Mouse (Mus musculus) limb, embryonic 10.5 days (tissue): ENCODE measurements at regions not wholly inside any gene's neighbourhood (a gene's known extent, or its start where the extent isn't known, plus 50 kb on each side); places are given as distances from the start of the nearest gene placed in this dataset.

ENCODE experiments used
- DNase-seq: peaks from one replicate; pipeline ENCODE4 v3.0.0-alpha.2; 2017; ENCODE audit warnings: low spot score
- H3K27ac ChIP-seq: fragments of 300-500 bp; sonication (generic); 2 replicates; pipeline ENCODE4 v1.5.1; 2016; ENCODE audit warnings: mild to moderate bottlenecking
- H3K27me3 ChIP-seq: fragments of 300-500 bp; sonication (generic); 2 replicates; pipeline ENCODE4 v1.6.1; 2016; ENCODE audit warnings: low read depth, mild to moderate bottlenecking; ENCODE audit not compliant: poor library complexity, severe bottlenecking
- H3K36me3 ChIP-seq: fragments of 300-500 bp; sonication (generic); 2 replicates; pipeline ENCODE4 v1.6.1; 2016; ENCODE audit warnings: mild to moderate bottlenecking, moderate library complexity
- H3K4me1 ChIP-seq: fragments of 300-500 bp; sonication (generic); 2 replicates; pipeline ENCODE4 v1.6.1; 2016
- H3K4me3 ChIP-seq: fragments of 300-500 bp; sonication (generic); 2 replicates; pipeline ENCODE4 v1.5.1; 2016; ENCODE audit warnings: mild to moderate bottlenecking, moderate library complexity
- H3K9me3 ChIP-seq: fragments of 300-500 bp; sonication (generic); replicated peaks from 2 replicates; pipeline ENCODE4 v1.6.1; 2016; ENCODE audit warnings: mild to moderate bottlenecking
- WGBS: fragments of 180-500 bp; shearing (Covaris S2); methylation state at CpG from one replicate; pipeline ENCODE4 v1.1.7; 2016; 5-methylcytosine and 5-hydroxymethylcytosine counted together

DNA sequence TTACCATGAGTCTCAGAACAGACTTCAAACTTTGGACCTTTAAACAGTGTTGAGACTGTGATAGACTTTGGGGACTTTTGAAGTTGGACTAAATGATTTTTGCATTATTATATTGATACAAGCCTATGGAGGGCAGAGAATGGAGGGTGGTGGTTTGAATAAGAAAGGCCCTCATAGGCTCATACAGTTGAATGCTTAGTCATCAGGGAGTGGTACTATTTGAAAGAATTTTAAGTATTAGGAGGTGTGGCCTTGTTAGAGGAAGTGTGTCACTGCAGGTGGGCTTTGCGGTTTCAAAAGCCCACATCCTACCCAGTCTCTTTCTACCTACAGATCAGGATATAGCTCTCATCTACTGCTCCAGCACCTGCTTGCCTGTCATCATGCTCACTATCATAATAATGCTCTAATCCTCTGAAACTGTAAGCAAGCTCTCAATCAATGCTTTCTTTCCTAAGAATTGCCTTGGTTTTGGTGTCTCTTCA lies 153.7 kb upstream of the Fstl4 start:
- no peak overlapping the region for H3K27ac ChIP-seq
- H3K9me3 ChIP-seq, result no peaks in the 10 kb centered on the region
- 100% methylated on average over 1 of the region's 1 CpGs for WGBS
- H3K27me3 ChIP-seq, result no peaks in the 10 kb centered on the region
- H3K4me3 ChIP-seq, result no peak overlapping the region
- no peak for DNase-seq
- H3K36me3 ChIP-seq, result no peaks in the 10 kb centered on the region
- no peaks in the 10 kb centered on the region for H3K4me1 ChIP-seq

DNA sequence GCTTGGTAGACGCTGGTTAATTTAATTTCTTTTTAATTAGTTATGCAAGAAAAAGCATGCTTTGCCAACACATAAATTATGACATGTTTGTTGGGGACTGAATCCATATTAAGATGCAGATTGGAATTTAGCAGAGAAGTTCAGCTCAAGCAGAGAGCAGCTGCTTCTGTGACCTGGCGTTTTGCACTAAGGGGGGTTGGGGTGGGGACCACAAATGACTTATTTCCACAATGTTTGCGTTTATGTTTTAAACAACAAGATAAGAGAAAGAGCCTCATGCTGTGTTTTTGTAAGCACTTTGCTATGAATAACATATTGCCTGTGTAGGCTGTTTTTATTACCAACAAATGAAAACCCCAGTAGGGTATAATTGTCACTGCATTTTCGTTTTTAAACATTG lies 148.8 kb upstream of the Fstl4 start:
- H3K36me3 ChIP-seq, result no peaks in the 10 kb centered on the region
- H3K9me3 ChIP-seq, result no peaks in the 10 kb centered on the region
- 80% methylated on average over 4 of the region's 4 CpGs for WGBS
- H3K4me1 ChIP-seq, result no peaks in the 10 kb centered on the region
- no peak overlapping the region for H3K4me3 ChIP-seq
- no peak for DNase-seq
- H3K27me3 ChIP-seq, result peaks cover 10% of the 10 kb centered on the region; the same call in 1 of the 2 replicates
- no peak overlapping the region for H3K27ac ChIP-seq

DNA sequence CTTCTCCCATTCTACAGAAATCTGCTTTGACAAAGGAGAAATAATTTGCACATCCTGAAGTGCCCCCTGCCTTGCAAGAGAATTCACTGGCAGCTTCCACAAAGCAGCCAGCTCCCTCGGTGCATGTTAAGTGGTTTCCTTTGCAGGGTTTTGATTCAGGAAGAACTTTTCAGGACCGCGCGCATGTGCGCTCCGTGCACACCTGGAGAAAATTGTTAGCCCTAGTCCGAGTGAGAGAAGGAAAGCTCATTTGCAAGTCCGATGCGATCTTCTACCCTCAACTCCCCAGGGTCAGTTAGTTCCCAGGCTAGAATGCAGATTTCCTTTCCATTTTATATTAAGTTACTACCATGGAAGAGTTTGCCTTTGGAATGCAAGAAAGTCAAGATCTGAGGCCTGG lies 145.8 kb upstream of the Fstl4 start:
- Histone ChIP-seq H3K4me1 (peaks cover 5% of the 10 kb centered on the region; the same call in 1 of the 2 replicates), H3K27ac (no peak overlapping the region)
- 56% methylated on average over 9 of the region's 9 CpGs for whole genome bisulfite sequencing

DNA sequence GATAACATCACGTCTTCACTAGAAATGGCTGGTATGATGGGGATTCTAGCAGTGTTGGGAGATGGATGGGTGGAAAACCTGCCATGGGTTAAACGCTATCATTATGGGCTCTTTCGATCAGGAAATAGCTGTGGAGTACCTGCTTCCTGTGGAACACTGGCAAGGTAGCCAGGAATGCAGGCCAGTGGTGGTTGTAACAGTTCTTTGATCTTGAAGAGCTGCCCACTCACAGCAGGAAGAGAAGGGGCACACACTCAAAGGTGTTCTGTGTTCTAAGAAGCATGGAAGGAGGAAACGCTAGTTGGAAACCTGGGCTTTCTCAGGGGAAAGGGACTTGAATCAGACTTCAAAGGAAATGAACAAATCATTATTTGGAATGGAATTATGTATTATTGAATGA lies 141.6 kb upstream of the Fstl4 start:
- H3K27me3 ChIP-seq, result peaks cover 10% of the 10 kb centered on the region; the same call in 1 of the 2 replicates
- no peak overlapping the region for H3K4me3 ChIP-seq
- H3K36me3 ChIP-seq, result no peaks in the 10 kb centered on the region
- no peak for DNase-seq
- H3K27ac ChIP-seq, result no peak overlapping the region
- 78% methylated on average over 4 of the region's 4 CpGs for WGBS
- H3K9me3 ChIP-seq, result no peaks in the 10 kb centered on the region
- peaks cover 5% of the 10 kb centered on the region; the same call in 1 of the 2 replicates for H3K4me1 ChIP-seq

More for the DNA sequence above, 145.8 kb upstream of the Fstl4 start:
- H3K27me3 ChIP-seq, result peaks cover 10% of the 10 kb centered on the region; the same call in 1 of the 2 replicates
- no peak overlapping the region for H3K4me3 ChIP-seq
- no peaks in the 10 kb centered on the region for H3K9me3 ChIP-seq
- H3K36me3 ChIP-seq, result no peaks in the 10 kb centered on the region
- no peak for DNase-seq

DNA sequence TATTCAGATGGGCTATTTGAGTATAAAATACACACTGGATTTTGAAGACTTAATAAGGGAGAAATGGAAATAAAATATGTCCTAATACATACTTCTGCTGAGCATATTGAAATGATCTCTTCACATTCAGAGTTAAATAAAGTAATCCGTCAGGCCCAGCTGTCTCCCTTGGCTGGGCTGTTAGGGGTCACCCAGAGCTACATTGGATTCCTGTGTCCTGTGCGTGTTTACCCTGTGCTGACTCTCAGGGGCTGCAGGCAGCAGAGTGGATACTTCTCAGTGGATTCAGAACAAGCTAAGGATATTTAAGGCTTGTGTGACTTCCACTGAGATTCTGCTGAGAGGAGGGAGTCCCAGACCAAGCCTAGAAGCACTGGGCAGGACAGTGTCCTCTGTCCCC lies 135.6 kb upstream of the Fstl4 start:
- peaks cover 6% of the 10 kb centered on the region; the same call in 1 of the 2 replicates for H3K4me1 ChIP-seq
- no peaks in the 10 kb centered on the region for H3K36me3 ChIP-seq
- no peak for DNase-seq
- no peak overlapping the region for H3K4me3 ChIP-seq
- H3K27ac ChIP-seq, result no peak overlapping the region
- WGBS, result 77% methylated on average over 2 of the region's 2 CpGs
- H3K27me3 ChIP-seq, result no peaks in the 10 kb centered on the region
- H3K9me3 ChIP-seq, result no peaks in the 10 kb centered on the region

DNA sequence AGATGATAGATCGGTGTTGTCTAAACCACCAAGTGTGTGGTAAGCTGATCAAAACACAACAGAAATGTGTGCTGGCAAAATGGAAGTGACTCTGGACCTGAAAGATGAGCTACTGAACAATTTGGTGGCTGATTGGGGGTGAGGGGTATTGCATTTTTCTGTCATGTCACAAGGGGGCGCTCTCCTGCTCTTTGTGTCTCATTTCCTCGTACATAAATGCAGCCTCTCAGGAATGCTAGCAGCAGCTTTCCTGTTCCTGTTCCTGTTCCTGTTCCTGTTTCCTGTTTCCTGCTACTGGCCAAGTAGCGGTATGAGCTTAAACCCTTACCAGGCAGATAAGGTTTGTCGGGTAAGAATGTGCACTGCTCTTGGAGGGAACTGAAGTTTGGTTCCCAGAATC lies 134.7 kb upstream of the Fstl4 start:
- no peak overlapping the region for H3K4me3 ChIP-seq
- H3K9me3 ChIP-seq, result no peaks in the 10 kb centered on the region
- no peaks in the 10 kb centered on the region for H3K36me3 ChIP-seq
- peak; percentile 42 for DNase-seq
- H3K27me3 ChIP-seq, result no peaks in the 10 kb centered on the region
- no peak overlapping the region for H3K27ac ChIP-seq
- H3K4me1 ChIP-seq, result peaks cover 6% of the 10 kb centered on the region; the same call in 1 of the 2 replicates
- WGBS, result 62% methylated on average over 5 of the region's 5 CpGs

DNA sequence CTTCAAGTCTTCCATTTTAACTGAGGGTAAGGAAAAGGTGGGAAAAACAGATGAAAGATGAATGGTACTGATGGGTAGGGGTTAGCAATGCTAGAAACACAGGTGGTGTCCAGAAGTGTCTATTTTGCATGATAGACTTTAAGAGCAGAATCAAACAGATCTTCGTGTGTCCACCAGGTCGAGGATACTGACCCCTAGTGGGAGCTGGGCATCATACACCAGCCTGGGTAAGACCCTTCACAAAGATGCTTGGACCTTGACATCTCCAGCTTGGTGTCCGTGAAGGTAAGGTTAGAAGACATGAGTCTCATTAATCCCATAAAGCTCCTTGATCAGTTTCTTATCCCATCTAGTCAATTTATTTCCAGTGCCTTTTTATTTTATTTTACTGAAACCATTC lies 132.9 kb upstream of the Fstl4 start:
- 58% methylated on average over 3 of the region's 3 CpGs for WGBS

DNA sequence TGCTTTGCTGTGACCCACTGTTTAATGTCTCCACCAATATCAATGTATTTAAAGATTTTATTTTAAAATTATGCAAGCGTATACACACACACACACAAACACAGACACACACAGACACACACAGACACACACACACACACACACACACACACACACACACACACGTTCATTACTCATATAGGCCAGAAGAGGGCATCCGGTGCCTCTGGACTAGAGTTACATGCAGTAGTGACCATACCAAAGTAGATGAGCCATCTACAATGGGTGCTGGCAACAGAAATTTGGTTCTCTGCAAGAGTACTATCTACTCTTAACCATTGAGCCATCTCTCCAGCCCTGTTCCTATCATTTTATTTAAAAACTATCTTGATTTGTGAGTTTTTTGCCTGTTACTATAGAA lies 130.2 kb upstream of the Fstl4 start:
- Histone ChIP-seq H3K4me1 (peaks cover 6% of the 10 kb centered on the region; the same call in 1 of the 2 replicates), H3K4me3 (no peak overlapping the region), H3K27me3 (0 out of 2 replicates have a peak, but pooled peaks cover 9% of the 10 kb centered on the region), H3K36me3 (no peaks in the 10 kb centered on the region), H3K27ac (no peak overlapping the region), H3K9me3 (no peaks in the 10 kb centered on the region)
- WGBS, result 73% methylated on average over 3 of the region's 3 CpGs
- no peak for DNase-seq

More for the DNA sequence above, 132.9 kb upstream of the Fstl4 start:
- H3K36me3 ChIP-seq, result no peaks in the 10 kb centered on the region
- H3K4me3 ChIP-seq, result no peak overlapping the region
- DNase-seq, result no peak
- no peaks in the 10 kb centered on the region for H3K9me3 ChIP-seq
- no peak overlapping the region for H3K27ac ChIP-seq
- no peaks in the 10 kb centered on the region for H3K27me3 ChIP-seq
- H3K4me1 ChIP-seq, result peaks cover 6% of the 10 kb centered on the region; the same call in 1 of the 2 replicates

DNA sequence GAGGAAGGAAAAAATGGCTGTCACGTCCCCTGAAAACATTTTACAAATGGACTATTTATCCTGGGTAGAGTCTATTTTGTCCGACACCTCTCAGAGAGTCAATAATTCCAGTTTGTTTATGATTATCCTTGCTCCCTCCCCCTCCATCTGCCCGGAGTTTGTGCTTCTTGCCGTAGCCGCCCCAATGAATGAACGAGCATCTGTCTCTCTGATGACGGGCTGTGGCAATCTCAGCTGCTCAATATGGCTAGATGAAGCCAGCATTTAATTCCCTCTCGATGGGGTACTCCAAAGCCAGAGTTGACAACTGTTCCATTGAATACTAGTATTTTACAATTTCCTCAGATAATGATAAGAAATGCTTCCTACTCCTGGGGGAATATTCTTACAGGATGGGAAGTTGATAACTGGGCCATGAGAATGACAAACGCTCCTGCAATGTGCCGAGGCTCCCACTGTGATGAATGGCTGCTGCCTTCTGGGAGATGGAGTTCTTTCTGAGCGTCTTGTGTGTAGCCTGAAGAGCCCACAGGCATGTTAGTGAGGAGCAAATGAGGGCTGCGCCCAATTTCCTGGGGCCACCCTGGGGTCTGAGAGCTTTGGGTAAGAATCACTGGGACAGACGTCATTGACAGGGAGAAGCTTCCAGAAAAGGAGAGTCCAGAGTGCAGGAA lies 128.6 kb upstream of the Fstl4 start:
- H3K4me3 ChIP-seq, result no peak overlapping the region
- H3K36me3 ChIP-seq, result no peaks in the 10 kb centered on the region
- peaks cover 6% of the 10 kb centered on the region; the same call in 1 of the 2 replicates for H3K4me1 ChIP-seq
- 83% methylated on average over 13 of the region's 13 CpGs for WGBS
- DNase-seq, result no peak
- no peak overlapping the region for H3K27ac ChIP-seq
- peaks cover 26% of the 10 kb centered on the region for H3K27me3 ChIP-seq
- H3K9me3 ChIP-seq, result no peaks in the 10 kb centered on the region

DNA sequence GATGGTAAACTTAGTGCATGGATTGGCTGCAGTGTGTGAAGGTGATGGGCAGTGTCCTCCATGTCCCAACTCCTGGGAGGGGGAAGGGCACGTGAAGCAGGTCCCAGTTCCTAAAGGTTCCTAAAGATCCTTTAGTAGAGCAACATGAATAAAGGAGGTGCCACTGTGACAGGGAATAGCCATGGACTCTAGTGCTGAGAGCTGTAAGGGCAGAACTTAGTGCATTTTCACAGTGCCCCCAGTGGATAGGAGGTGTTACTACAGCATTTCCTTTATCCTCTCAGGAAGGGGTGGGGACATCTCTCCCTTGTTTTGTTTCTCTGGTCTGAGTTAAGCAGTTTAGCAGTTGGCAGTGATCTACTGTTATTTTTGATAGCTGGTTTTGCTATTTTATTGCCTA lies 125.5 kb upstream of the Fstl4 start:
- Histone ChIP-seq H3K4me1 (peaks cover 10% of the 10 kb centered on the region), H3K36me3 (no peaks in the 10 kb centered on the region), H3K27ac (no peak overlapping the region), H3K9me3 (no peaks in the 10 kb centered on the region), H3K27me3 (peaks cover 55% of the 10 kb centered on the region), H3K4me3 (no peak overlapping the region)
- DNase-seq, result no peak
- WGBS, result 100% methylated on average over 1 of the region's 1 CpGs

DNA sequence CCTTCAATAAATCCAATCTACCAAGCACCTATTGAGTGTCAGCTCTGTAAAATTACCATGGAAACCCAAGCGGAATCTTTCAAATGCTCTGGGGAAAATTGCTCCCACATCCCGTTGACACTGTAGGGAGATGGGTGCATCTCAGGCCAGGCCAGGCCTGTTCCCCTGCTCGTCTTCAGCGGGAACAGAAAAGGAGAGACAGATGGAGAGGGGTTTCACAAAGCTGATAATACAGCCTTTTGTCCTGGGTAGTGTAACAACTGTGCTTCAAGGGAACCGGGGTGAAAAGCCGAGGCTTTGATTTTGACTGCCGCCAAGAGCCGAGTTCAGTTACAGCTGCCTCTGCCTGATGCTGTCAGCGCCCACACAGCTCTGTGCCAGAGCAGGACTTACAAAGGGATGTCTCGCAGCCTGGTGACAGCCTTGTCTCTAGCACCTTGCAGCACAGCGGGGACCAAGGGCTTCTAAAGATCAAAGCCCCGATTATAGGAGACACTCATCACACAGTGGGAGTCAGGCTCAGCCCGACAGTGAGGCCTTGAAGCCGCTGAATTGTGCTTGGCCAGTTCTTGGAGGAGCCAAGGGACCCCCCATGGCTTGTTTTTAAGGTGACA lies 122.6 kb upstream of the Fstl4 start:
- Histone ChIP-seq H3K4me3 (no peak overlapping the region), H3K4me1 (peaks cover 14% of the 10 kb centered on the region), H3K27me3 (peaks cover 64% of the 10 kb centered on the region), H3K36me3 (no peaks in the 10 kb centered on the region), H3K27ac (no peak overlapping the region), H3K9me3 (no peaks in the 10 kb centered on the region)
- WGBS, result 4% methylated on average over 14 of the region's 14 CpGs
- peak; percentile 58 for DNase-seq

DNA sequence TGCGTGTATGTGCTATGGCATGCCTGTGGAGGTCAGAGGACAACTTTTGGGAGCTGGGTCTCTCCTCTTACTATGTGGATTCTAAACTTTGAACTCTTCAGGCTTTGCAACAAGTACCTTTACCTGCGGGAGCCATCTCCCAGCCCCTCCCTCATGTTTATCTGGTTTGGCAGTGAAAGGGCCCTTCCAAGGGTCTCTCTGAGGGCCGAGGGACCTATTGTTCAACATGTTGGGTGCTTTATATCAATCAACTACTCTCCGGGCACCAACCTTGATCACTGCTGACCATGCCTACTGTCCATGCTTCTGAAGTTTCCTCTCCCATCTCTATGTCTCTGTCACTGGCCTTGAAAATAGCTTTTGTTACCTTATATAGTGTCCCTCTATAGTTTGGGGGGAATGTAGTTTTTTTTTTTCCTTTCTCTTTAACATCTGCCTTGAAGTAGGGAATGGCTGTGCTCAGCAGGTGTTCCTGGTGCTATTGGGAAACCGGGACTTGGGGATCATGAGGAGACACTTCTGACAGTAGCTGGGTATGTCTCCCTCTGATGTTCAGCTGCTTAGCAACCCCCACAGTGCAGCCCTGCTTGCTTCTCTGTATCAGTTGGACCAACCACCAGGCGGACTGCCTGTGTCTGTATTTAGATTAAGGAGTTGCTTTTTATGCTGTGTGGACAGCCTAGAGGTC lies 120.2 kb upstream of the Fstl4 start:
- Histone ChIP-seq H3K27ac (no peak overlapping the region), H3K36me3 (no peaks in the 10 kb centered on the region), H3K4me1 (peaks cover 32% of the 10 kb centered on the region), H3K4me3 (no peak overlapping the region), H3K9me3 (no peaks in the 10 kb centered on the region), H3K27me3 (peaks cover 67% of the 10 kb centered on the region)
- DNase-seq, result no peak
- WGBS, result 29% methylated on average over 6 of the region's 6 CpGs
